Mouse (Mus musculus) small intestine, adult 2 months (tissue): ENCODE measurements at regions not wholly inside any gene's neighbourhood (a gene's known extent, or its start where the extent isn't known, plus 50 kb on each side); places are given as distances from the start of the nearest gene placed in this dataset.

Experiments used
- H3K27ac ChIP-seq: fragments of 200-500 bp; 2 replicates; pipeline ENCODE4 v1.5.1; 2012; ENCODE audit warnings: low read depth, low read length, control low read depth, inconsistent platforms; ENCODE audit not compliant: insufficient read depth
- H3K27me3 ChIP-seq: fragments of 200-500 bp; 2 replicates; pipeline ENCODE4 v1.6.1; 2012; ENCODE audit warnings: mild to moderate bottlenecking, moderate library complexity, low read length, inconsistent platforms; ENCODE audit not compliant: control insufficient read depth, insufficient read depth
- H3K36me3 ChIP-seq: fragments of 200-500 bp; 2 replicates; pipeline ENCODE4 v1.6.1; 2012; ENCODE audit warnings: mild to moderate bottlenecking, low read length, control low read depth, inconsistent platforms; ENCODE audit not compliant: control insufficient read depth, insufficient read depth
- H3K4me1 ChIP-seq: fragments of 200-500 bp; 2 replicates; pipeline ENCODE4 v1.6.1; 2012; ENCODE audit warnings: low read length, inconsistent platforms, mixed read lengths; ENCODE audit not compliant: control insufficient read depth, insufficient read depth, insufficient read length
- H3K4me3 ChIP-seq: fragments of 200-500 bp; 2 replicates; pipeline ENCODE4 v1.5.1; 2012; ENCODE audit warnings: low read depth, mild to moderate bottlenecking, control low read depth, inconsistent platforms, low read length, moderate library complexity
- CTCF ChIP-seq: fragments of 200-500 bp; IDR thresholded peaks from 2 replicates; pipeline ENCODE4 v1.5.1; 2012; ENCODE audit warnings: low read depth, mild to moderate bottlenecking, control low read depth, inconsistent platforms, low read length, moderate library complexity, mixed read lengths; ENCODE audit not compliant: insufficient replicate concordance, insufficient read length; ENCODE audit errors: extremely low read depth
- POLR2A ChIP-seq: fragments of 200-500 bp; IDR thresholded peaks from 2 replicates; pipeline ENCODE4 v1.6.1; 2012; ENCODE audit warnings: low read depth, mild to moderate bottlenecking, control low read depth, inconsistent platforms, low read length, moderate library complexity
- WGBS: fragments of 180-500 bp; shearing (Covaris S2); methylation state at CpG from one replicate; pipeline ENCODE4 v1.1.7; 2018; 5-methylcytosine and 5-hydroxymethylcytosine counted together

DNA sequence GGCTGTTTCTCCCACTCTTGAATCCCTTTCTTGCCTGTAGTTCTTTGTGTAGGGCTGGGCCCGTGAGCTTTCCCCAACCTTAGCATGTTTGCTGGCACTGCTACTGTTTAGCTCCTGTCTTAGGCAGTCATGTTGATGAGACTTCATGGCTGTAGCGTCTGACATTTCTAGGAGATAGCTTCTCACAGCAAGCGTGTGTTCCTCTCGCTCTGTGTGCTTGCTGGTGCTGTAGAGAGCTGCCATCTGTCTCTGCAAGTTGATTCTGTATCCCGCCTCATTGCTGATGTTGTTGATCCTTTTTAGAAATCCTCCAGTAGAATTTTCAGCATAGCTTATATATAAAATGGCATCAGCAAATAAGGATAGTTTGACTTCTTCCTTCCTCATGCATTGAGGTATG lies 116.0 kb upstream of the Irx3 start:
- no peaks in the 10 kb centered on the region for H3K36me3 ChIP-seq
- H3K27me3 ChIP-seq: no peaks in the 10 kb centered on the region
- 88% methylated on average over 5 of the region's 5 CpGs for WGBS
- H3K4me1 ChIP-seq: no peaks in the 10 kb centered on the region
- TF ChIP-seq CTCF: no peak
- no peak for TF ChIP-seq POLR2A
- no peak overlapping the region for H3K4me3 ChIP-seq
- H3K27ac ChIP-seq: no peak overlapping the region

GRCm38 (mm10) chr8:91913971-91914370 lies 112.1 kb upstream of the Irx3 start:
- Histone ChIP-seq H3K4me1 (no peaks in the 10 kb centered on the region), H3K27me3 (no peaks in the 10 kb centered on the region), H3K36me3 (no peaks in the 10 kb centered on the region), H3K27ac (no peak overlapping the region), H3K4me3 (no peak overlapping the region)
- WGBS: 69% methylated on average over 5 of the region's 5 CpGs
- TF ChIP-seq CTCF (no peak), POLR2A (no peak)

DNA sequence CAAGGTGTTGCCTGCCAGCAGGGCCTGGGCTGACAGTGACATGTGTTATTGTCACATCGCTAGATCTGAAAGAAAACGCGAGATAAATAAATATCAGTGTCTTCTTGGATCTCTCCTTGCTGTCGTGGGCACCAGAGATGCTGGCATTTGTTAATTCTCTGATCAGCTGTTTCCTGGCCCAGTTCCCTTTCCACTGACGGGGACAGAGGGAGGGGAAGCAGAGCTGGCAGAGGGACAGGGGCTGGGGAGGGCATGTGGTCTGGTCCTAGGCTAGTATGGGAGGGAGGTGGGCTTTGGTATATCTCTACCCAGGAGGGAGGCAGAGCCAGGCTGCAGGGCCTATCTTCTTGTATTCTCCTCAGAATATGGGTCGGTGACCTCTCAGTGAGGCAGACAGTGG lies 111.3 kb upstream of the Irx3 start:
- Histone ChIP-seq H3K36me3 (no peaks in the 10 kb centered on the region), H3K27me3 (no peaks in the 10 kb centered on the region), H3K4me3 (no peak overlapping the region), H3K27ac (no peak overlapping the region), H3K4me1 (no peaks in the 10 kb centered on the region)
- 63% methylated on average over 6 of the region's 6 CpGs for WGBS
- TF ChIP-seq POLR2A (no peak), CTCF (no peak)

- no peak for TF ChIP-seq CTCF
- TF ChIP-seq POLR2A: no peak
- Histone ChIP-seq H3K27me3 (no peaks in the 10 kb centered on the region), H3K36me3 (no peaks in the 10 kb centered on the region), H3K4me1 (no peaks in the 10 kb centered on the region), H3K27ac (no peak overlapping the region), H3K4me3 (no peak overlapping the region)
- 58% methylated on average over 14 of the region's 14 CpGs for WGBS
Observed at GRCm38 (mm10) chr8:91909637-91910383, 107.9 kb upstream of the Irx3 start.

- H3K36me3 ChIP-seq: no peaks in the 10 kb centered on the region
- 67% methylated on average over 9 of the region's 9 CpGs for WGBS
- H3K4me3 ChIP-seq: no peak overlapping the region
- H3K4me1 ChIP-seq: no peaks in the 10 kb centered on the region
- no peaks in the 10 kb centered on the region for H3K27me3 ChIP-seq
- TF ChIP-seq POLR2A: no peak
- TF ChIP-seq CTCF: no peak
- no peak overlapping the region for H3K27ac ChIP-seq
Observed at GRCm38 (mm10) chr8:91908731-91909353, 107.0 kb upstream of the Irx3 start.

DNA sequence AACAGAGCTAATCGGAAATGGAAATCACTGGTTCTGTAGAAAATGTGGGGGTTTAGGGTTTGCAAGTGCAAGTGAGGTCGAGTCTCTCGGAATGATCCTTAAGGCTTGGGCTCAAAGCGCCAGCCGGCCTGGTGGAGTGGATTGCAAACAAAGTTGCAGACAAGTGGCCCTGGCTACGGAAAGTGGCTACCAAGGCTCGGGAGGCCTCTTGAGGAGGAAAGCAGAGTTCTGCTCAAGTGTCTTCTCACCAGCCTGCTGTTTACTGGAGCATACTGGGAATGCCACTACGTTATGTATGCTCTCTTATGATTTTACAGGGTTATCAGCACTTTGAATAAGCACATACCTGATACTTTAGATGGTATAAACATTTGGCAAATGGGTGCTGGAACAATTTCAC lies 105.3 kb upstream of the Irx3 start:
- Histone ChIP-seq H3K36me3 (no peaks in the 10 kb centered on the region), H3K4me3 (no peak overlapping the region), H3K4me1 (no peaks in the 10 kb centered on the region), H3K27ac (no peak overlapping the region), H3K27me3 (no peaks in the 10 kb centered on the region)
- no peak for TF ChIP-seq CTCF
- TF ChIP-seq POLR2A: no peak
- whole genome bisulfite sequencing: 82% methylated on average over 8 of the region's 8 CpGs

DNA sequence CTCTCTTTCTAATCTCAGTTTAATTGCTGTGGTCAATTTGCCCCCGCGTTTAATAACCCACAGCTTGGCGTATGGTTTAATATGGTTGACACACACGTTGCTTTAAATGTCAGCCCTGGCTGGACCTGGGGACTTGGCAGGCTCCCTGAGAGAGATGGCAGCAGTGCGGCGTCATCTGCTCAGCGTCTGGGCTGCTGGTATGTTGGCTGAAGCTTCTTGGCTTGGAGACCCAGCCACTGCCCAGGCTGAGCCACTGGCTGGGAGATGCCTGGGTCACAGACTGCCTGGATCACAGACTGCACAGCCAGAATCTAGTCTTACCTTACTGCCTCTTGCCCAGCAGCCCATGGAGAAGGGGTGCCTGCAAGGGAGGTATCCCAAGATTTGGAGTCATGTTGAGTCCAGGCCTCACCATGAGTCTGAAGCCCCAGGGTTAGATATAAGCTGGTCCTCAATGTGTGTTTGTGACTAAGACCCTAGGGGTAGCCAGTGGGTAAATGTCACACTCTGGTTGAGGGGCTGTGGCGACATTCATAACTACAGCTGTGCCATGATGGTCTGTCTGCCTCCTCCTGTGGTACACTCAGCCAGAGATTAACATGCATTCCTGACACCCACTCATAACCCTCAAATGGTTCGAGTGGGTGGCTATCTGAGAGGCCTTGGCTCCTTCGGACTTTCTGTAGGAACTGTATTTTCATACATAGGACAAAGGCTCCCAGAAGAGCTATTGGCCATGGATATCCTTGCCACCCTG lies 99.8 kb upstream of the Irx3 start:
- WGBS: 75% methylated on average over 10 of the region's 10 CpGs

More for the DNA sequence above, 99.8 kb upstream of the Irx3 start:
- TF ChIP-seq CTCF: no peak
- TF ChIP-seq POLR2A: no peak
- Histone ChIP-seq H3K4me1 (no peaks in the 10 kb centered on the region), H3K27ac (no peak overlapping the region), H3K36me3 (no peaks in the 10 kb centered on the region), H3K4me3 (no peak overlapping the region), H3K27me3 (no peaks in the 10 kb centered on the region)
